Mouse (Mus musculus) heart, postnatal 0 days (tissue): ENCODE measurements at regions not wholly inside any gene's neighbourhood (a gene's known extent, or its start where the extent isn't known, plus 50 kb on each side); places are given as distances from the start of the nearest gene placed in this dataset.

Experiments used
- CTCF ChIP-seq: IDR thresholded peaks from 2 replicates; pipeline ENCODE4 v1.5.1; 2016; ENCODE audit warnings: antibody characterized with exemption, control low read depth, low read depth
- EP300 ChIP-seq: IDR thresholded peaks from 2 replicates; pipeline ENCODE4 v1.6.1; 2016; ENCODE audit warnings: antibody characterized with exemption, low read depth

DNA sequence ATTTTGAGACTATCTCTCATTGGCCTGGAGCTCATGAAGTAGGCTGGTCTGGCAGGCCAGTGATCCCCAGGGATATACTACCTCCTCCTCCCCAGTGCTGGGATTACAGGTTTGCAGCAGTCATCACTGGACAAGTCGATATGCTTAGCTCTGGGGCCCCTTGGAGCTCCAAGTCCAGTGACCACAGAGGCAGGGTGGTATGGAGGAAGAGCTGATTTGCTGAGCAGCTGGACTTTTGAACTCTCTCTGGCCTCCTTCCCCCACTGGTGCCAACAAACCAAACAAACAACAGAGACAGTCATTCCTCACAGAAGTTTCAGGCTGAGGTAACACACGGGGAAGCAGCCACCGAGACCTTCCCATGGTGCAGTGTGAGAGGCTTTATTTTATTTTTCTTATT is 111.5 kb downstream of the Prox1 start:
- TF ChIP-seq EP300 (no peak), CTCF (no peak)
